Mouse (Mus musculus) CH12.LX (cell line): ENCODE measurements around the gene Erfe. TPM values are rescaled to one million over a fixed set of nuclear protein-coding genes. Genes with fewer than 3 reads are reported as not detected.

Source experiments
- DNase-seq: peaks from one replicate; pipeline ENCODE4 v3.0.0-alpha.2; 2013; ENCODE audit errors: extremely low read depth
- H3K27ac ChIP-seq: 2 replicates; pipeline ENCODE4 v1.5.1; 2012; ENCODE audit warnings: low read depth, mild to moderate bottlenecking, control low read depth, moderate library complexity; ENCODE audit not compliant: insufficient read depth
- H3K27me3 ChIP-seq: replicated peaks from 2 replicates; pipeline ENCODE3; 2012; ENCODE audit warnings: inconsistent platforms
- H3K36me3 ChIP-seq, 2 experiments: replicated peaks in 1 of 2; 2 replicates each; pipeline versions ENCODE3 to v1.6.1; 2012; ENCODE audit warnings: inconsistent platforms in 1 of 2, low read length in 1 of 2, mild to moderate bottlenecking in 1 of 2, mixed read lengths in 1 of 2, moderate library complexity in 1 of 2; ENCODE audit not compliant: control insufficient read depth in 1 of 2, insufficient read depth in 1 of 2
- H3K4me1 ChIP-seq, 2 experiments: 2 replicates each; pipeline ENCODE4 v1.6.1; 2012; ENCODE audit warnings: inconsistent platforms in 1 of 2, moderate library complexity in 1 of 2; ENCODE audit not compliant: insufficient read depth in 2 of 2, control insufficient read depth in 1 of 2
- H3K4me2 ChIP-seq: 2 replicates; pipeline ENCODE4 v1.6.1; 2012; ENCODE audit warnings: low read depth, mild to moderate bottlenecking, control low read depth; ENCODE audit not compliant: poor library complexity, insufficient read depth, severe bottlenecking
- H3K4me3 ChIP-seq, 3 experiments: fragments of 150-350 bp in 1 of 3; sonication (generic) in 1 of 3; replicated peaks in 1 of 3; 2 replicates each; pipeline versions ENCODE3 to v1.5.1; 2011 to 2012; ENCODE audit warnings: low read depth in 2 of 3, low read length in 2 of 3, mild to moderate bottlenecking in 2 of 3, moderate library complexity in 2 of 3, control low read depth in 1 of 3, improper control_type of control experiment in 1 of 3, inconsistent platforms in 1 of 3, mixed read lengths in 1 of 3; ENCODE audit not compliant: poor library complexity in 1 of 3
- H3K79me2 ChIP-seq: replicated peaks from 2 replicates; pipeline ENCODE4 v1.6.1; 2012; ENCODE audit warnings: mild to moderate bottlenecking, moderate library complexity; ENCODE audit not compliant: control insufficient read depth, poor library complexity, insufficient read depth, severe bottlenecking; ENCODE audit errors: extremely low read depth
- H3K9ac ChIP-seq: 2 replicates; pipeline ENCODE4 v1.6.1; 2012; ENCODE audit warnings: low read depth, mild to moderate bottlenecking, control low read depth, moderate library complexity; ENCODE audit not compliant: insufficient read depth
- H3K9me3 ChIP-seq: replicated peaks from 2 replicates; pipeline ENCODE3; 2012; ENCODE audit warnings: low read length, inconsistent platforms, mixed read lengths
- CTCF ChIP-seq, 2 experiments: IDR thresholded peaks in 1 of 2; conservative IDR thresholded peaks in 1 of 2; 2 replicates each; pipeline ENCODE4 v1.5.1; 2011 to 2012; ENCODE audit warnings: low read depth in 2 of 2, low read length in 2 of 2, improper control_type of control experiment in 1 of 2, inconsistent platforms in 1 of 2, mild to moderate bottlenecking in 1 of 2, moderate library complexity in 1 of 2
- EP300 ChIP-seq: IDR thresholded peaks from 2 replicates; pipeline ENCODE4 v1.6.1; 2011; ENCODE audit warnings: low read length, improper control_type of control experiment
- ETS1 ChIP-seq: conservative IDR thresholded peaks from 2 replicates; pipeline ENCODE4 v1.6.1; 2012; ENCODE audit warnings: low read depth, mild to moderate bottlenecking, inconsistent platforms, low read length, improper control_type of control experiment, moderate library complexity
- JUN ChIP-seq: IDR thresholded peaks from 2 replicates; pipeline ENCODE4 v1.6.1; 2011; ENCODE audit warnings: low read depth, mild to moderate bottlenecking, low read length, improper control_type of control experiment, moderate library complexity; ENCODE audit not compliant: insufficient read depth
- KAT2A ChIP-seq: IDR thresholded peaks from 2 replicates; pipeline ENCODE4 v1.6.1; 2012; ENCODE audit warnings: low read length, improper control_type of control experiment, inconsistent platforms; ENCODE audit not compliant: insufficient replicate concordance
- MAFK ChIP-seq: IDR thresholded peaks from 2 replicates; pipeline ENCODE4 v1.6.1; 2011; ENCODE audit warnings: low read length, improper control_type of control experiment; ENCODE audit not compliant: insufficient replicate concordance
- MAX ChIP-seq: IDR thresholded peaks from 2 replicates; pipeline ENCODE4 v1.6.1; 2011; ENCODE audit warnings: low read length, improper control_type of control experiment
- MAZ ChIP-seq: IDR thresholded peaks from 2 replicates; pipeline ENCODE4 v1.6.1; 2012; ENCODE audit warnings: low read depth, mild to moderate bottlenecking, inconsistent platforms, low read length, improper control_type of control experiment, moderate library complexity
- MEF2A ChIP-seq: IDR thresholded peaks from 2 replicates; pipeline ENCODE4 v1.6.1; 2014; ENCODE audit warnings: low read depth, mild to moderate bottlenecking, inconsistent platforms, low read length, improper control_type of control experiment, borderline replicate concordance
- MYC ChIP-seq: IDR thresholded peaks from 2 replicates; pipeline ENCODE4 v1.6.1; 2011; ENCODE audit warnings: low read depth, mild to moderate bottlenecking, improper control_type of control experiment, low read length
- NRF1 ChIP-seq: IDR thresholded peaks from 2 replicates; pipeline ENCODE4 v1.6.1; 2014; ENCODE audit warnings: low read depth, mild to moderate bottlenecking, inconsistent platforms, low read length, improper control_type of control experiment, moderate library complexity
- PAX5 ChIP-seq: IDR thresholded peaks from 2 replicates; pipeline ENCODE4 v1.6.1; 2012; ENCODE audit warnings: low read length, inconsistent platforms, mixed read lengths
- POLR2A ChIP-seq: IDR thresholded peaks from 2 replicates; pipeline ENCODE4 v1.6.1; 2011; ENCODE audit warnings: low read depth, mild to moderate bottlenecking, improper control_type of control experiment, low read length
- RAD21 ChIP-seq: IDR thresholded peaks from 2 replicates; pipeline ENCODE4 v1.6.1; 2011; ENCODE audit warnings: low read depth, mild to moderate bottlenecking, low read length, improper control_type of control experiment, moderate library complexity
- RCOR1 ChIP-seq: conservative IDR thresholded peaks from 2 replicates; pipeline ENCODE4 v1.6.1; 2012; ENCODE audit warnings: low read depth, mild to moderate bottlenecking, inconsistent platforms, low read length, improper control_type of control experiment
- SIN3A ChIP-seq: IDR thresholded peaks from 2 replicates; pipeline ENCODE4 v1.6.1; 2012; ENCODE audit warnings: low read length, improper control_type of control experiment, inconsistent platforms
- SMC3 ChIP-seq: IDR thresholded peaks from 2 replicates; pipeline ENCODE4 v1.6.1; 2011; ENCODE audit warnings: low read depth, low read length, improper control_type of control experiment
- UBTF ChIP-seq: IDR thresholded peaks from 2 replicates; pipeline ENCODE4 v1.6.1; 2012; ENCODE audit warnings: low read depth, mild to moderate bottlenecking, inconsistent platforms, low read length, improper control_type of control experiment, moderate library complexity
- USF1 ChIP-seq: IDR thresholded peaks from 2 replicates; pipeline ENCODE4 v1.6.1; 2014; ENCODE audit warnings: low read depth, mild to moderate bottlenecking, inconsistent platforms, low read length, improper control_type of control experiment
- USF2 ChIP-seq: conservative IDR thresholded peaks from 2 replicates; pipeline ENCODE4 v1.6.1; 2011; ENCODE audit warnings: low read depth, low read length, improper control_type of control experiment
- ZC3H11A ChIP-seq: IDR thresholded peaks from 2 replicates; pipeline ENCODE4 v1.6.1; 2012; ENCODE audit warnings: low read depth, mild to moderate bottlenecking, inconsistent platforms, low read length, improper control_type of control experiment
- ZKSCAN1 ChIP-seq: IDR thresholded peaks from 2 replicates; pipeline ENCODE4 v1.6.1; 2012; ENCODE audit warnings: low read depth, inconsistent platforms, low read length, improper control_type of control experiment, borderline replicate concordance
- dilution Hi-C: fragments of 300-500 bp; cut with MboI; formaldehyde crosslinking; loops from 2 replicates; pipeline ENCODE4 v1.14.3; 2020; ENCODE audit warnings: low sequenced_read_pairs; ENCODE audit not compliant: extremely low pct_unique_long_range_greater_than_20kb, extremely low pct_ligation_motif_present
- in situ Hi-C: fragments of 300-500 bp; cut with MboI; formaldehyde crosslinking; loops from 3 replicates; pipeline ENCODE4 v1.14.3; 2019; ENCODE audit warnings: low sequenced_read_pairs, low pct_ligation_motif_present, low pct_unique_long_range_greater_than_20kb, mixed read lengths
- polyA plus RNA-seq: library from polyadenylated mRNA; unstranded; fragments of >175 nt; gene quantifications from 2 replicates; pipeline ENCODE4 v1.2.1, GENCODE M21; 2012; ENCODE audit warnings: low read depth; ENCODE audit not compliant: insufficient read length
- total RNA-seq, 2 experiments: library from RNA; depleted of rRNA; stranded (reverse); fragments of 300-350 nt in 1 of 2; fragments of >200 nt in 1 of 2; gene quantifications; 2 replicates each; pipeline ENCODE4 v1.2.3; 2012 to 2014

Gene Erfe
- total and polyA plus RNA-seq, 3 experiments, result 2.2 to 8.4 (median 2.3) TPM

- Histone ChIP-seq H3K4me3 (no peak overlapping the region), H3K79me2 (peaks cover 1% of the 10 kb centered on the region; the same call in 1 of the 2 replicates)
- dilution Hi-C loops, result no loop called here
- TF ChIP-seq ETS1, result no peak
- no peak for TF ChIP-seq ZC3H11A
- TF ChIP-seq RAD21, result peak; percentile 50
- TF ChIP-seq CTCF (conservative IDR thresholded peaks at IDR 0.05 in 1 of 2, IDR thresholded peaks at IDR 0.05 in 1 of 2; ENCODE audit: low read depth in 2 of 2, low read length in 2 of 2), result peak; percentile 78 to 90
- TF ChIP-seq JUN, result peak; percentile 15; the same call in 1 of the 2 replicates
- peak; percentile 58 for TF ChIP-seq SMC3
- TF ChIP-seq, all 38 proteins: peak for 4
- Histone ChIP-seq H3K27me3 (no peaks in the 10 kb centered on the region), H3K4me2 (no peak overlapping the region), H3K9me3 (no peaks in the 10 kb centered on the region), H3K27ac (no peak overlapping the region), H3K36me3 (peaks cover 89 to 96% of the 10 kb centered on the region in 2 experiments), H3K4me1 (peaks cover 0 to 5% of the 10 kb centered on the region in 2 experiments; a peak in 2 of 4 replicates), H3K9ac (no peak overlapping the region)
- peak; percentile 80 for DNase-seq
- in situ Hi-C loops, result no loop called here
Measured at GRCm38 (mm10) chr1:91380453-91381090, 14.3 kb downstream of the Erfe start.

DNA sequence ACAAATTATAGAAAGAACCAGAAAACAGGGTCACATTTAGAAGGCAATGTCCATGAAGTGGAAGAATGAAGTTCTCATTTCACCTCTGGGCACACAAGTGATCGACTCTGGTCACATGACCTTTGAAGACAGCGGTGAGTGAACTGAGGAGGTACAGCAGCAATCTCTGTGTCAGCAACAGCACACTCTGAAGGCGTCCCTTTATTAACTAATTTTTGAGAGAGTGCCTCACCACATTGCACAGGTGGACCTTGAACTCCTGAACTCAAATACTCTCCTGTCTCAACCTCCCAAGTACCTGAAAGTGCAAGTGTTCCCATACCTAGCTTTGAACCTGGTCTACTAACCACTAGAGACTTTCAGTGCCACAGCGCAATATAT is 14.9 kb downstream of the Erfe start:
- peaks cover 85 to 95% of the 10 kb centered on the region in 2 experiments for H3K36me3 ChIP-seq

More for the DNA sequence above, 14.9 kb downstream of the Erfe start:
- TF ChIP-seq KAT2A (no peak), ZC3H11A (no peak), SMC3 (no peak), MAZ (no peak), ETS1 (no peak), MEF2A (no peak), RCOR1 (no peak), MAFK (no peak), USF2 (no peak), UBTF (no peak), POLR2A (no peak), EP300 (no peak), JUN (no peak), MYC (no peak), USF1 (no peak), SIN3A (no peak), MAX (no peak), ZKSCAN1 (no peak), NRF1 (no peak), PAX5 (no peak)
- peaks cover 0 to 5% of the 10 kb centered on the region in 2 experiments; a peak in 2 of 4 replicates for H3K4me1 ChIP-seq
- no peak overlapping the region for H3K4me2 ChIP-seq
- H3K27ac ChIP-seq, result no peak overlapping the region
- dilution Hi-C loops, result no loop called here
- peaks cover 3% of the 10 kb centered on the region; the same call in 1 of the 2 replicates for H3K79me2 ChIP-seq
- no peak for DNase-seq
- no peaks in the 10 kb centered on the region for H3K9me3 ChIP-seq
- no peak overlapping the region for H3K4me3 ChIP-seq
- in situ Hi-C loops, result no loop called here
- H3K9ac ChIP-seq, result no peak overlapping the region
- no peaks in the 10 kb centered on the region for H3K27me3 ChIP-seq
